32 mouse cellular contexts compared by ENCODE assay signal in the genomic region with DNA sequence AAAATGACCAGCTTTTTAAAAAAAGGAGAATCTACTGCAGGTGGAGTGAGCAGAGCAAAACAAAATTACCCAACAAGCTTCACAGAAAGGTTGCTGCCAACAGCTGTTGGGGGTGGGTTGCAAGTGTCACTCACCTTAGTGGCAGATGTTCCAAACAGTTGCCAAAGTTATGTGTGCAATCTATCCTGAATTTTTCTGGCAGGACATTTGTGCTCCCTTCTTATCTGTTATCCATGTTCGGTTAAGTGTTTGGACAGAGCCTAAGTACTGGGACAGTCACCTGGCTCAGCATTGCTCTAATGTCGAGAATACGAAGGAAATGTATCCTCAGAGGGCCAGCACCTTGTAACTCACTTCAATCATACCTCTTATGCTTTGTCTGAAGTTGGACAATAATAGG.
"Had no signal": no experiment of that assay in that cellular context is flagged by ENCODE, and none has a peak within 500 bp of the region (broad histone marks: within the 10 kb centered on the region; RNA-seq: fewer than 3 reads in every experiment).

No protein-coding gene starts in this region.

- H3K27me3 ChIP-seq: limb, embryonic 12.5 days; limb, embryonic 13.5 days; limb, embryonic 15.5 days; liver, embryonic 12.5 days; liver, embryonic 13.5 days; liver, embryonic 15.5 days; lung, embryonic 15.5 days; megakaryocyte, embryonic 14.5 days; midbrain, embryonic 12.5 days; midbrain, embryonic 13.5 days; midbrain, embryonic 15.5 days; neural tube, embryonic 12.5 days had no signal

- H3K9me3 ChIP-seq: limb, embryonic 10.5 days; limb, embryonic 12.5 days; limb, embryonic 13.5 days; limb, embryonic 15.5 days; liver, embryonic 12.5 days; liver, embryonic 13.5 days; liver, embryonic 15.5 days; lung, embryonic 15.5 days; megakaryocyte, embryonic 14.5 days; midbrain, embryonic 10.5 days; midbrain, embryonic 12.5 days; midbrain, embryonic 13.5 days; midbrain, embryonic 15.5 days; neural tube, embryonic 12.5 days had no signal

- H3K36me3 ChIP-seq: limb, embryonic 10.5 days; limb, embryonic 12.5 days; limb, embryonic 13.5 days; limb, embryonic 15.5 days; liver, embryonic 12.5 days; liver, embryonic 13.5 days; liver, embryonic 15.5 days; lung, embryonic 15.5 days; midbrain, embryonic 10.5 days; midbrain, embryonic 12.5 days; midbrain, embryonic 13.5 days; midbrain, embryonic 15.5 days; neural tube, embryonic 12.5 days had no signal

- ATAC-seq: liver, embryonic 12.5 days; lung, postnatal 0 days; midbrain, embryonic 13.5 days; midbrain, embryonic 15.5 days; midbrain, embryonic 16.5 days had no signal

- H3K4me2 ChIP-seq: limb, embryonic 12.5 days; limb, embryonic 13.5 days; limb, embryonic 15.5 days; liver, embryonic 11.5 days; liver, embryonic 12.5 days; liver, embryonic 13.5 days; liver, embryonic 15.5 days; lung, embryonic 14.5 days; lung, embryonic 15.5 days; midbrain, embryonic 11.5 days; midbrain, embryonic 12.5 days; midbrain, embryonic 13.5 days; midbrain, embryonic 15.5 days; neural tube, embryonic 12.5 days had no signal

- H3K9ac ChIP-seq: limb, embryonic 12.5 days; limb, embryonic 13.5 days; limb, embryonic 15.5 days; liver, embryonic 12.5 days; liver, embryonic 13.5 days; liver, embryonic 14.5 days; liver, embryonic 15.5 days; lung, embryonic 14.5 days; lung, embryonic 15.5 days; midbrain, embryonic 12.5 days; midbrain, embryonic 13.5 days; midbrain, embryonic 15.5 days; neural tube, embryonic 12.5 days had no signal

- DNase-seq: left cerebral cortex, postnatal 4 days; liver; liver, embryonic 13.5 days; lung, adult 18-20 months; lung, adult 2 months; lung, embryonic 14.5 days; lung, postnatal 10 days; lung, postnatal 14 days; lung, postnatal 36 days; lung, postnatal 4 days; midbrain, embryonic 14.5 days had no signal

- H3K4me3 ChIP-seq: left cerebral cortex, adult 2 months; limb, embryonic 10.5 days; limb, embryonic 12.5 days; limb, embryonic 13.5 days; limb, embryonic 15.5 days; liver, embryonic 12.5 days; liver, embryonic 13.5 days; liver, embryonic 15.5 days; lung, embryonic 15.5 days; megakaryocyte, embryonic 14.5 days; midbrain, embryonic 10.5 days; midbrain, embryonic 12.5 days; midbrain, embryonic 13.5 days; midbrain, embryonic 15.5 days; myocyte; neural tube, embryonic 12.5 days had no signal

- H3K27ac ChIP-seq: left cerebral cortex, adult 2 months; limb, embryonic 10.5 days; limb, embryonic 12.5 days; limb, embryonic 13.5 days; limb, embryonic 15.5 days; liver, embryonic 12.5 days; liver, embryonic 13.5 days; liver, embryonic 14.5 days; liver, embryonic 15.5 days; lung, embryonic 15.5 days; macrophage; midbrain, embryonic 10.5 days; midbrain, embryonic 12.5 days; midbrain, embryonic 13.5 days; midbrain, embryonic 15.5 days; neural tube, embryonic 12.5 days had no signal

- H3K4me1 ChIP-seq: limb, embryonic 10.5 days; limb, embryonic 12.5 days; limb, embryonic 13.5 days; limb, embryonic 15.5 days; liver, embryonic 12.5 days; liver, embryonic 13.5 days; liver, embryonic 15.5 days; lung, embryonic 15.5 days; megakaryocyte, embryonic 14.5 days; midbrain, embryonic 12.5 days; midbrain, embryonic 13.5 days; midbrain, embryonic 15.5 days; neural tube, embryonic 12.5 days had no signal
